Mouse (Mus musculus) ovary, postnatal 36 days (tissue): ENCODE data around the gene Dnah17.

Experiments used
- DNase-seq: peaks from one replicate; pipeline ENCODE4 v3.0.0; 2022; ENCODE audit warnings: low spot score, mixed read lengths

Dnah17 gene

DNA sequence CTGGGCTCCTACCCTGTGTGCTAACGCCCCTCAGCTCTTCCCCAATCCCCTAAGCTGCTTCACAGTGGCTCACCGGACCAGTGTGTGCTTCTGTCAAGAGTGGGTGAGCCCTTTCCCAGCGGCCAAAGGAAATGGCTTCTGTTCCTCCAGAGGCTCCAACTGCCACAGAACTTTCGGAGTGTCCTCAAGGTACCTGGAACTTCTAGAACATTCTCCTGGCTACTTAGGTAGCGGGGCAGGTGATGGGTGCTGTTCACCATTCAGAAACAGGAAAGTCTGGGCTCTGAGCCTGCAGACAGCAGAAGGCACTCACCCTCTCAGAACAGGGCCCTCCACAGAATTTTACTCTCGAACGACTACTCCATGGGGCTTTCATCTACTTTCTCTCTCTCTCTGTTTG, at the start of gene Dnah17:
Gene Dnah17 (minus strand): TSS at position 101 of the 400 bp plus-strand sequence.
- DNase-seq: no peak

GRCm38 (mm10) chr11:118180199-118180598, 49.8 kb upstream of the Dnah17 start:
- no peak for DNase-seq

GRCm38 (mm10) chr11:118178236-118178635, 47.8 kb upstream of the Dnah17 start:
- DNase-seq: no peak

DNA sequence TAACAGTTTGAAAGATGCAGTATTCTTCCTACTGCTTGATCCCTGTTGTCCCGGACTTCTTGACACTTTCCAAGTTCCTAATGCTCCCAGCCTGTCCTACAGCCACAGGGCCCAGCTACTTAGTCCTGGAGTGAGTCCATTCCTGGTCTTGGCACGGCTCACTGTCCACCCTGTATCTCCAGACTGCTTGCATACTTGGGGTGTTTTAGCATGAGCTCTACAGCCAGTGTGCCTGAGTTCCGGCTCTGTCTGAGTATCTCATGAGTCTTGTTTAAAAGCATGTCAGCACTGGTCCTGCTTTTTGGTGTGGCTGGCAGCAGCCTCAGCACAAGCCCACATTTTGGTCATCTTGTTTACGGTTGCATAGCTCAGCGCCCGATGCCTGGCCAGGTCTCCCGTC, 44.3 kb upstream of the Dnah17 start:
- DNase-seq: no peak

DNA sequence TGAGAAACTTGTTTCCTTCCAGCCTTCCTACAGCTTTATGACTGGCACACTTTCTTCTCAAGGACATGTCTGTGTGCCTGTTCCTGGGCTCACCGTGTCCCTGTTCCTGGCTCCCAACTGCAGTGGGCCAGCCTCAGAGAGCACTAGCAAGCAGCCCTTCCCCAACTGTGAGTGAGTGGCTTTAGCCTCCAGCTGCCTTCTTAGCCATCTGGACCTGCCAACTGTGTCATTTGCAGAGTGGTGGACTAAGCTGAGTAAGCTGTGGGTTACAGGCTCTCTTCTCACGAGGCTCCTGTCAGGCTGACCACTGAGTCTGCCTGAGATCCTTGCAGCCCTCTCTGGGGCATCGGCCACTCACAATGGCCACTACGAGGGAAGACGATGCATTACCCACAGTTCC, 42.3 kb upstream of the Dnah17 start:
- DNase-seq: no peak

DNA sequence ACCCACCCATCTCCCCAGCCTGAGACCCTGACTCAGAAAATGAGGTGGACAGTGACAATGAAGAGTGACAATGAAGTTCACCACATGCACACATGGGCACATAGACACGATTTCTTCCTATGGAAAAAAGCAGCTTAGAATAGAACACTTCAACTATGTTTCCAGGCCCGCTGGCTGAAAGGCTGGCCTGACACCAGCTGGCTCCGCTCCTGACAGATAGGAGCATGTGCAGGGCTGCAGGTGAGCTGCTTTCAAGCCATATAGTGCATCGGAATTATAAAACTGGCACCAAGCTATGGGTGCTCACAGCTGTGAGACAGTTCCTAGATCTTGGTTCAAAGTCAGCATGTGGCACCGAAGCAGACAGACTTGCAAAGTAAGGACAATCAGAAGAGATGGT, 39.9 kb upstream of the Dnah17 start:
- DNase-seq: no peak

DNA sequence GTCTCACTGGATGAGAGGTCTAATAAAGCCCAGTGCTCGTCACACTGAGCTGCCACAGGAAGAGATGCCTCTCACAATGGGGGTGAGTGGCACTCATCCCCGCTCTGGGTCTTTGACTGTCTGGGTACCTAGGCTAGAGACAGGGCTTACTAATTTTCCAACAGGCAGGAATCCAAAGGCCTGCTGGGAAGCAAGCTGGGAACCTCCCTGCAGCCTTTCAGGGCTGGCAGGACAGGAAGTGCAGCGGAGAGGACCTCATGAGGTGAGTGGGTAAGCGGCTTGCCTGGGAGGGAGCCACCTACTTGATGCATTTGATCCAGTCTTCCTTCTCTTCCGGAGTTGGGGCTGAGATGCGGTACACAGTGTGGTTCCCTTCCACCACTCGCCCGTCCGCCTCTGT, 38.3 kb upstream of the Dnah17 start:
- DNase-seq: no peak

DNA sequence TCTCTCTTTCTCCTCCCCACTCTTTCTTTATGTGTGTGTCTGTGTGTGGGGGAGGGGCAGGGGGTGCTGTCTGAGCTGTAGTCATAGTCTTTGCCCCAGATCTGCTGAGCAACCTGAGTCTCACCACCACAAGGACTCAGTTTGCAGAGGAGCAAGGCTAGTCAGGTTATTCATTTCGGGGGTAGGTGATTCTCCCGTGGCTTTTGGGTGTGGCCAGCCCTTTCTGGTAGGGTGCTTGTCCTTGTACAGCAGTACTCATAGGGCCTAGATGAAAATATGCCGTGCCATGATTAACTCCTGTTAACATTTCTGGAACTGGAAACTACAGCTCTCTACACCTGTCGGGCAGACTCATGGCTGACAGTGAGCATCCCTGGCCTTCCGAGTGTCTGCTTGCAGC, 36.2 kb upstream of the Dnah17 start:
- DNase-seq: no peak

- DNase-seq: no peak
Measured at GRCm38 (mm10) chr11:118165681-118166080, 35.2 kb upstream of the Dnah17 start.

DNA sequence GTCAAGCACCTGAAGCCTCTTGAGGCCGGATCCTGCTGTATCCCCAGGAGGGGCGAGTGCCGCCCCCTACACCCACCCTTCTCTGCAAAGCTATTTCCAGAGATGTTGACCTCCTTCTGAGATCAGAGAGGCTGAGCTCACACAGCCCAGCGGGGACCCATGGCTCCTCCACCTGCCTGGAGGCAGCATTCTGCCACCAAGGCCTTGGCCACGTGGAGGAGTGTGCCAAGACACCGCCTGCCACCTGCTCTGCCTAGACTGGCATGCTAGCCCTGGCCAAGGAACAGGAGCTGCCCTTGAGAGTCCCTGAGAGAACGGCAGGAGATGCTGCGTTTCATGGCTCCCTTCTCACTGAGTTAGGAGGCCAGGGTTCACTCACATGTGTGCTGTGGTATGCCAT, 34.1 kb upstream of the Dnah17 start:
- DNase-seq: no peak

- no peak for DNase-seq
Measured at GRCm38 (mm10) chr11:118162245-118162644, 31.8 kb upstream of the Dnah17 start.

DNA sequence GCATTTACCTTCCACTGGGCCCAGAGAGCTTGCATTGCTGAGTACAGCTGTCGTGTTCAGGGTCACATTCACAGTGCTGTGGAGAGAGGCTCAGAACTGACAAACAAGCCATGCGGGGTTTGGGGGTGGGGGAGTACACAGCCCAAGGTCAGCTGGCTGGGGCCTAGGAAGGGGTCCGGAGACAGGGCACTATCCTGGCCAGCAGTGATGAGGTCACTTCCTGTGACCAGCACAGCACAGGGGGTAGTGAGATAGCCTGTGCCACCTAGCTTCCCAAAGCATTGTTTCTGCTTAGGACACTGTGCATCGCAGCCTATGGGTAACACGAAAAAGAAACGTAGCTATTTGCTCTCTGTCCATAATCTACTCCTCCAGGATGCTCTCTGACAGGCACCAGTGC, 30.8 kb upstream of the Dnah17 start:
- DNase-seq: peak; percentile 42

GRCm38 (mm10) chr11:118160763-118161162, 30.3 kb upstream of the Dnah17 start:
- DNase-seq: no peak

DNA sequence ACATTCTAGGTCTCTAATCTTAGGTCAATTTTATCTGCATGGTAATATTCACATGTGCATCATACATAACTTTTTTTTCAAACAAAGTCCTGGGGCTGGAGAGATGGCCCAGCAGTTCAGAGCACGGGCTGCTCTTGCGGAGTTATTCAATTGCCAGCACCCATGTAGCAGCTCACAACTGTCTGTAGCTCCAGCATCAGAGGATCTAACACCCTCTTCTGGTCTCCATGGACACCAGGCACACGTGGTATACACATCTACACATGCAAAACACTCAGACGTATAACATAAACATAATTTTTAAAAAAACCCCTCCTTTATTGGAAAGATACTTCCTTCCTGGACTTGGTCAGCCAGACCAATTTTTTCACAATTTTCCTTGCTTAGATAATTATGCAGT, 28.3 kb upstream of the Dnah17 start:
- no peak for DNase-seq

DNA sequence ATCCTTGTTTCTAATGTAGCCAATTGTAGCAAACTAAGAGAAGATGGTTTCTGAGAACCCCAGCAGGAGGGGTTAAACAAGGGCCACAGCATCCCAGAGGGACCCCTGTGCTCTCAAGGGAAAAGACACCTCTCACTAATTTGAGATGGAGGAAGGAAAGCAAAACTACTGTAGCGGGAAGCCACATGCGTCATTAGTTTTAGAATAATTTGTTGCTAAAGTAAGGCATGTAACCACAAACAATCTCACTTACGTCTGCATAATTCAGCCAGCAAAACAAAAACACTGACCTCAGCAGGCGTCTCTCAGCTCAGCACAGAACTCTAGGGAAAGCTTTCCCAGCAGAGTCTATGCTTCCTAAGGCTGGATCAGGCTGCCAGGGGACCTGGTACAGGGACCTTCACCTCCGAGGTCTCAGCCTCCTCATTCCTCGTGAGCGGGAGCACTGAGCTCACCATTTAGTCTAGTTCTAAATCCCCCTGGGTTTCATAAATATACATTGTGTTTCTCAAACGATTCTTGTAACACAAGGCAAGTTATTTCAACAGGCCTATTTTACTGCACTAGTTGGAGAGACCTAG, 26.1 kb upstream of the Dnah17 start:
- no peak for DNase-seq

DNA sequence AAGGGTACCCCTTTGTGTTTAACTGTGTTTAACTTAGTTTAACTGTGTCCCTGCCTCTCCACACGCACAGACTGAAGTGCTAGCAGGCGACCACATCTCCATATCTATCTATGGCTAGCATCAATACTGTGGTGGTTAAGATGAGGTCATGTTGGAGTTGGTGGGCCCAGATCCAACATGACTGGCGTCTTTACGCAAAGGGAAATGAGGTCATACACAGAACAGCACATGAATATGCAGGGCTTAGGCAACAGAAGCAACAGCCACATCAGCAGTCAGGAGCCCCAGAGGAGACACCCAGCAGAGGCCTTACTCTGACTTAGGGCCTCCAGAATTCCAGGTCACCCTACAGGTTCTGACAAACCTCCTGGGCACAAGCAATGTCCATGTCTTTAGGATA, 22.5 kb upstream of the Dnah17 start:
- DNase-seq: no peak

GRCm38 (mm10) chr11:118151423-118152180, 21.2 kb upstream of the Dnah17 start:
- no peak for DNase-seq

DNA sequence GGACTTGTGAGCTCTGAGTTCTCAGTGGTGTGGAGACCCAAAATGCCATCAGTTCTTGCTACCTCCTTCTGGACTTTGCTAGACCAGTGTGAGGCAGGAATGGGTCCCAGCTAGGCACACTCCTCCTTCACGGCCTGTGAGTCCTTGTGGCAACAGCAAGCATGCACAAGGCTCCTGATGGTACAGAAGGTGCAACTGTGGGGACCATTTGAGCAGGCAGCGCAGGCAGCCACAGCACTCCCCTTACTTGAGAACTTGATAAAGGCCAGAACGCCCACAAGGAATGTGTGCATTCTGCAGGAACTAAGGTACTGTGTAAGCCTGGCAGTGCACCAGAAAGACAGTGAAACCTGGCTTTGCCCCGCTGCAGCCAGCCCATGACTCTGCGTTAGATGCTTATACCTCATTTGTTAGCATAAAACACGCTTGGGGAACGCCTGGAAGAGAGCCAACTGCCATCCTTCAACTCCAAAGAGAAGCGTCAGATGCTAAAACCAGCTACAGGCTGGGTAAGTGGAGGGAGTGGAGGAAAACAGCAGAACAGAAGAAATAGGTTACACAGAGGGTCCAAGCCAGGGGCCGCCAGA, 19.8 kb upstream of the Dnah17 start:
- DNase-seq: no peak

DNA sequence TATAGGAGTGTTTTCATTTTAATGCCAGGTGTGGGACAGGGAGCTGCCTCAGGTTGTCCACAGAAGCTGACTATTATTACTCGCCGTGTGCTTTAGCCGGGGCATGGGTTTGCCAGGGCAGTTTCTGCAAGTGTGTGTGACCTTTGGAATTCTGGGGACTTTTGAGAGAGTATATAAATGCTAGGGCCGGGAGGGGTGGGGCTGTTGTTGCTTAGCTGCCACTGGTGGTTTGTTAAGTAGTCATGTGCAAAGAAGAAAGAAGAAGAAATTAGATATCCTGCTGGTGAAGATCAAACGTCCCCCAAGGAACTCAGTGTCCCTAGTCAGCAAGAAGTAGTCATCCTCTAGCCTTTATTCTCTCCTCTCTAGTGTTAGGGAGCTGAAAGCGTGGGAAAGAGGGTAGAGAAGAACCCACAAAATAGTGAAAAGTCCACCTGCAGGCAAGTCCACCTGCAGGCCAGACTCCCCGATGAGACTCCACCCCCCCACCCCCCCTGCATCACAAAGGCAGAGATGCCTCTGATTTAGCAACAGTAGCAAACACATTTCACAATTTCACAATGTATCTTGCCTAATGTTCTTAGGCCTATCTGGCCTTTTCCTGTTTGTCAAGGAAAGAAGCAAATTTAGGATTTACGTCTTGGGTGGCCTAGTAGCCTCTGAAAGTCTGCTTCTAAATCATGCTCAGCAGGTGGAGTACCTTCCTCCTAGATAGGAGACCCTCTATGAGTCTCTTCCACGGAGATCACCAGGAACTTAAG, 17.6 kb upstream of the Dnah17 start:
- no peak for DNase-seq

DNA sequence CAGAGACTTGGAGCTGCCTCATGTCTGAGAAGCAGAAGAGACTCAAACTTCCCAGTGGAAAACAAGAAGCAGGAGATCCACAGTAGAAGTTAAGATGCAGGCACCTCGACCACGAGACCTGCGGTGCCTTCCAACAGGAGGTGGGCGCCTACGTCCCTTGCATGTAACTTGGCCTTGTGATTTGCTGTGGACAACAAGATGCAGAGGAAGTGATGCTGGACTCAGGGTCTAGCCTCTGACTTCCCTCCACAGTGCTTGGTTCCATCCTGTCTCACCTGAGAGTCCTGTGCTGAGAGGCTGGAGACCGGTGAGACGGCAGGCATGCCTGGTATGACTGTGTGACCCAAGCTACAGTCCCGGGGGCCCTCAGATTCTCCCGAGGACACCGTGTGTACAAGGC, 16.0 kb upstream of the Dnah17 start:
- DNase-seq: no peak

- DNase-seq: no peak
Measured at GRCm38 (mm10) chr11:118145771-118146351, 15.4 kb upstream of the Dnah17 start.

GRCm38 (mm10) chr11:118145092-118145491, 14.7 kb upstream of the Dnah17 start:
- DNase-seq: no peak

DNA sequence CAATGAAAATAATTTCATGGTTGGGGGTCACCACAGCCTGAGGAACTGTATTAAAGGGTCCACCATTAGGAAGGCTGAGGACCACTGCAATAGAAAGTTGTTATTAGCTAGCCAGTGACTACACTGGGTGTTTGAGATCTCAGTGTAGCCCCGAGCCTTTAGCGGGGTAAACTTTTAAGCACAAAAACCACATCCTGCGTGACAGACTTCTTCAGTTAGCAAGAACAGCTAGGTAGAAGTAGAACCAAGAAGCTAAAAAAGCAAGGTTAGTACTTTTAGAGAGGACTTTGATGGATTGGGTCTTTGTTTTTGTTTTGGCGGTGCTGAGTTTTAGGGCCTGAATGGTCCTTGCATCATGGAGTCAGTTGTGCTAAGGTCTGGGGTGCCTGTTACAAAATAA, 13.3 kb upstream of the Dnah17 start:
- no peak for DNase-seq
